Mouse (Mus musculus): Measurements from ENCODE around the gene Acbd4. TPM values are rescaled to one million over a fixed set of nuclear protein-coding genes. Genes with fewer than 3 reads are reported as not detected.

Gene Acbd4
- total and polyA plus RNA-seq, 2 experiments from 2014 or later, result 18.5 to 19.0 TPM

GRCm38 (mm10) chr11:103113005-103113404 lies 11.5 kb downstream of the Acbd4 start:
- Histone ChIP-seq H3K9ac (replicated peaks; ENCODE audit: low read length) (no peak overlapping the region), H3K4me1 (ENCODE audit: insufficient read depth, low read length) (peaks cover 5% of the 10 kb centered on the region), H3K4me3 (ENCODE audit: low read length) (no peak overlapping the region), H3K9me3 (ENCODE audit: low read length) (no peaks in the 10 kb centered on the region), H3K4me2 (ENCODE audit: low read depth, low read length) (no peak overlapping the region), H3K27me3 (ENCODE audit: insufficient read depth, low read length) (0 out of 2 replicates have a peak, but pooled peaks cover 8% of the 10 kb centered on the region), H3K27ac (no peak overlapping the region), H3K36me3 (ENCODE audit: insufficient read depth, low read length) (no peaks in the 10 kb centered on the region)
- DNase-seq (ENCODE audit: low spot score), result no peak
- no peak for ATAC-seq
- 38% methylated on average over 12 of the region's 12 CpGs for WGBS
- TF ChIP-seq CTCF (IDR thresholded peaks at IDR 0.05; ENCODE audit: low read depth), result no peak

- ATAC-seq, result no peak
- no peak for DNase-seq (ENCODE audit: low spot score)
- no peaks in the 10 kb centered on the region for H3K9me3 ChIP-seq (ENCODE audit: low read length)
- no peak overlapping the region for H3K4me2 ChIP-seq (ENCODE audit: low read depth, low read length)
- WGBS, result 76% methylated on average over 4 of the region's 4 CpGs
- no peak for TF ChIP-seq CTCF (IDR thresholded peaks at IDR 0.05; ENCODE audit: low read depth)
- no peak overlapping the region for H3K4me3 ChIP-seq (ENCODE audit: low read length)
- no peak overlapping the region for H3K27ac ChIP-seq
- no peak overlapping the region for H3K9ac ChIP-seq (replicated peaks; ENCODE audit: low read length)
- peaks cover 10% of the 10 kb centered on the region for H3K4me1 ChIP-seq (ENCODE audit: insufficient read depth, low read length)
- H3K36me3 ChIP-seq (ENCODE audit: insufficient read depth, low read length), result no peaks in the 10 kb centered on the region
- 0 out of 2 replicates have a peak, but pooled peaks cover 8% of the 10 kb centered on the region for H3K27me3 ChIP-seq (ENCODE audit: insufficient read depth, low read length)
Measured at GRCm38 (mm10) chr11:103113771-103114170, 12.3 kb downstream of the Acbd4 start.

GRCm38 (mm10) chr11:103114270-103114943 lies 12.9 kb downstream of the Acbd4 start:
- H3K9ac ChIP-seq (replicated peaks; ENCODE audit: low read length), result peak overlapping the region; percentile 75
- H3K27ac ChIP-seq, result peak overlapping the region; percentile 94
- H3K9me3 ChIP-seq (ENCODE audit: low read length), result no peaks in the 10 kb centered on the region
- 0 out of 2 replicates have a peak, but pooled peaks cover 8% of the 10 kb centered on the region for H3K27me3 ChIP-seq (ENCODE audit: insufficient read depth, low read length)
- H3K4me1 ChIP-seq (ENCODE audit: insufficient read depth, low read length), result peaks cover 10% of the 10 kb centered on the region
- H3K36me3 ChIP-seq (ENCODE audit: insufficient read depth, low read length), result no peaks in the 10 kb centered on the region
- no peak for ATAC-seq
- WGBS, result 81% methylated on average over 11 of the region's 11 CpGs
- no peak for TF ChIP-seq CTCF (IDR thresholded peaks at IDR 0.05; ENCODE audit: low read depth)
- H3K4me2 ChIP-seq (ENCODE audit: low read depth, low read length), result peak overlapping the region; percentile 65
- DNase-seq (ENCODE audit: low spot score), result no peak
- peak overlapping the region; percentile 49 for H3K4me3 ChIP-seq (ENCODE audit: low read length)

- TF ChIP-seq CTCF (IDR thresholded peaks at IDR 0.05; ENCODE audit: low read depth), result no peak
- peak; percentile 88 for DNase-seq (ENCODE audit: low spot score)
- WGBS, result under 1% methylated on average over 34 of the region's 34 CpGs
- 0 out of 2 replicates have a peak, but pooled peaks cover 8% of the 10 kb centered on the region for H3K27me3 ChIP-seq (ENCODE audit: insufficient read depth, low read length)
- peak overlapping the region; percentile 75 for H3K9ac ChIP-seq (replicated peaks; ENCODE audit: low read length)
- peaks cover 10% of the 10 kb centered on the region for H3K4me1 ChIP-seq (ENCODE audit: insufficient read depth, low read length)
- peak overlapping the region; percentile 65 for H3K4me2 ChIP-seq (ENCODE audit: low read depth, low read length)
- H3K36me3 ChIP-seq (ENCODE audit: insufficient read depth, low read length), result no peaks in the 10 kb centered on the region
- no peaks in the 10 kb centered on the region for H3K9me3 ChIP-seq (ENCODE audit: low read length)
- ATAC-seq, result peak; percentile 47
- peak overlapping the region; percentile 94 for H3K27ac ChIP-seq
- H3K4me3 ChIP-seq (ENCODE audit: low read length), result peak overlapping the region; percentile 49
Measured at GRCm38 (mm10) chr11:103115163-103116007, 13.9 kb downstream of the Acbd4 start.

- Histone ChIP-seq H3K27ac (peak within 1 kb of the TSS; percentile 94), H3K4me3 (ENCODE audit: low read length) (peak within 1 kb of the TSS; percentile 49), H3K4me2 (ENCODE audit: low read depth, low read length) (peak within 1 kb of the TSS; percentile 91), H3K4me1 (ENCODE audit: insufficient read depth, low read length) (peaks cover 10% of the 10 kb centered on the region), H3K36me3 (ENCODE audit: insufficient read depth, low read length) (no peaks in the 10 kb centered on the region), H3K9ac (replicated peaks; ENCODE audit: low read length) (peak within 1 kb of the TSS; percentile 75), H3K27me3 (ENCODE audit: insufficient read depth, low read length) (0 out of 2 replicates have a peak, but pooled peaks cover 7% of the 10 kb centered on the region), H3K9me3 (ENCODE audit: low read length) (no peaks in the 10 kb centered on the region)
- TF ChIP-seq CTCF (IDR thresholded peaks at IDR 0.05; ENCODE audit: low read depth), result 0 out of 2 replicates have a peak, but pooled peaks have one; percentile 6
- under 1% methylated on average over 52 of the region's 53 CpGs for WGBS
- ATAC-seq (peak; percentile 97), DNase-seq (ENCODE audit: low spot score) (peak; percentile 100)
Measured at GRCm38 (mm10) chr11:103116008-103116818, 14.7 kb downstream of the Acbd4 start, which contains the start of gene Hexim1. Gene Hexim1, plus strand, starts transcription at chr11:103116231.

Measured in hindbrain, postnatal 0 days (tissue).